Mouse (Mus musculus) bone marrow, adult 2 months (tissue): ENCODE results near the gene Tnfrsf21.

ENCODE experiments used
- CTCF ChIP-seq: fragments of 200-500 bp; IDR thresholded peaks from 2 replicates; pipeline ENCODE4 v1.5.1; 2011; ENCODE audit warnings: low read length, control low read depth; ENCODE audit not compliant: control insufficient read depth, insufficient read depth
- POLR2A ChIP-seq: fragments of 200-500 bp; IDR thresholded peaks from 2 replicates; pipeline ENCODE4 v1.6.1; 2011; ENCODE audit warnings: low read depth, mild to moderate bottlenecking, control low read depth, low read length, borderline replicate concordance; ENCODE audit not compliant: control insufficient read depth

DNA sequence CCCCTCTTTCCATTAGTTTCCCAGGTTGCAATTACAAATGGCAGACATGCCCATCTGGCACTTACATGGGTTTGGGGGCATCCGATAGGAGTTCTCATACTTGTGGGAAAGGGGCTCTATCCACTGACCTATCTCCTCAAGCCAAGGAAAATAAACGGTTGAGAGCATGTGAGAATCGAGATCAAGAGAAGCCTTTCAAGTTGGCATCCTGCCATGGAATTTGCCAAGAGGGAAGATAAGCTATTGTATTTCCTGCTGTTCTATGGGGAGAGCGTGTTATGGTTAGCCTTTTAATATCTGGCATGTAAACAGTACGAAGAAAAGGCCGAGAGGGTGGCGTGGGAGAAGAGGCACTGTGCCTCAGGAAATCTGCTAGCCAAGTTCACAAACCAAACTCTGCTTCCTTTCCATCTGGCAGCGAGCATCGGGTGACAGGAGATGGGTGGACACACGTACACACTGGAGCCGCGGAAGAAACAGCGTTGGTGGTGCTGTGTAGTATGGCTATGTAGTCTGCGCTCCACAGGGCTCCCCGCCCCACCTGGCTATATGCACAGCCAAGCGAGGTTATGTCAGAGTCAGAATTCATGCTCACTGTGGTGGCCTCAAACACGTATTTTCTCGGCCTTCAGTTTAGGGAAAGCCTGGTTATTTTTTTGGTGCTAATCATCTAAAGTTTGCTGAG lies 40.9 kb upstream of the Tnfrsf21 start:
- TF ChIP-seq CTCF, result no peak
- TF ChIP-seq POLR2A, result no peak
